Mouse (Mus musculus): ENCODE measurements around the gene Sirt4. TPM values are rescaled to one million over a fixed set of nuclear protein-coding genes. Genes with fewer than 3 reads are reported as not detected.

The Sirt4 gene
- polyA plus RNA-seq, 1 experiment from 2014 or later, result 23.1 TPM

DNA sequence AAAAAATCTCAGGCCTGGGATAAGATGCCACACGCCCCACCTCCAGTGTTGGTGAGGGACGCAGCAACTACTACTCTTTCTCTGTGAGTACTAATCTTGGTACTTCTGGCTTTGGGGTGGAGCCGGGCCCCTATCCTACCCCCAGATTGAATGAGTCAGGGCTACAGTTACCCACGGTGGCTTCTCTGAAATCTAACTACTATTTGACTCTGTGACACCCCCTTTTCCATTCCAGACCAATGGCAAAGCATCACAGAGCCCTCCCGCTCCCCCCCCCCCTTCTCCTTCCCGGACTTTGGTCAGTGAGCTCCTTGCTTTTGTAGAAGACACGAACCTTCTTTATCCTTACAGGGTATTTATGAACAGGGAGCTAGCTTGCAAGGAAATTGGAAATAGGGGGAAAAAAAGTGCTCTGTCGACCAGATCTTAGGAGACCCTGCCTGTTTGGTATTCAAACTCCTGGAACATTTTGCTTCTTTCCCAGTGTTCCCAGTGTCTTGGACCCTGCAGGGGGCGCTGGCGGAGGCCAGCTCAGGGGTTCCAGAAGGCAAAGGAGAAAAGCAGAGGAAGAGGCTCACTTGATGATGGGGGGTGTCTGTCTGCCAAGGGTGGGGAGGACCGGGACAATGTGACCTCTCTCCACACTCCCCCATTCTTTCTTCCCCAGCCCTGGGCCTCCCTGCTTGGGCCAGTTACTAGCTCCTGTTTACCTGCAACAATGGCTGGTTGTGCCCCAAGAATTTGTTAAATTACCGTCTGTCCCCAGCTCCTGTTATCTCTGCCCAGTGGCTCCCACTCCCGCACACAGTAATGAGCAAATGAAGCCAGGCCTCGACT is 53.2 kb downstream of the Sirt4 start:
- 0 out of 2 replicates have a peak, but pooled peaks have one; percentile 1 for ATAC-seq (ENCODE audit: low FRiP score)
- peaks cover 32% of the 10 kb centered on the region for H3K4me1 ChIP-seq (replicated peaks; ENCODE audit: control insufficient read depth, insufficient read depth, low read length)

DNA sequence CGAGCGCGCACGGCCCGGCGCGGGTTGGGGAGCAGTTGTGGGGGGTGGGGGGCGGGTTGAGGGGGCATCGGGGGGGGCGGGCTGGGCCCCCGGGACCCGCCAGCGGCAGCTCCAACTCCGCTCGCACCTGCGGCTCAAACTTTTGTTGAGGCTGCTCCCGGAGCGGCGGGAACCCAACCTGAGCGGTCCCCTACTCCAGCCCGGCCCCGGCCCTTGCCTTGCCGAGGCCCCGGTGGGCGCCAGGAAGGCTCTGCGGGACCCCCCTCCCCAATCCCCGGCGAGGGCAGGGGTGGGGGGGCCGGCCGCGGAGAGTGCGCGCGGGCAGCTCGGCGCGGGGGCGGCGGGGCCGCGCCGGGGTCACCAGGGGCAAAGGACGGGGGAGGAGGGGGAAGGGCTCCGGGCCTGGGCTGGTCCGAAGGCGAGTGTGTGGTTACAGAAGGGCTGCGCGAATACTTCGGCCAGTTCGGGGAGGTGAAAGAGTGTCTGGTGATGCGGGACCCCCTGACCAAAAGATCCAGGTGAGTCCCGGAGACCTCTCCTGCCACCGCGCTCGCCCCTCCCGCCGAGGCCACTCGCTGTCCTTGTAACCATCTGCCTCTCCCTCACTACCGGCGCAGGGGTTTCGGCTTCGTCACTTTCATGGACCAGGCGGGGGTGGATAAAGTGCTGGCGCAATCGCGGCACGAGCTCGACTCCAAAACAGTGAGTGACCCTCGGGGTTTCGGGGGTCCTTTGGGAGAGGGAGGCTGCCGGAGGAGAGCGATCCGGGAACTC is 54.2 kb downstream of the Sirt4 start:
- Histone ChIP-seq H3K9ac (ENCODE audit: low read depth, low read length) (peak overlapping the region; percentile 99), H3K4me2 (replicated peaks; ENCODE audit: low read depth, low read length) (peak overlapping the region; percentile 74), H3K4me3 (ENCODE audit: low read depth, low read length) (peak overlapping the region; percentile 97), H3K27me3 (ENCODE audit: control insufficient read depth, insufficient read depth, low read length) (no peaks in the 10 kb centered on the region), H3K27ac (ENCODE audit: low read depth, low read length) (peak overlapping the region; percentile 100), H3K4me1 (replicated peaks; ENCODE audit: control insufficient read depth, insufficient read depth, low read length) (peaks cover 23% of the 10 kb centered on the region), H3K9me3 (ENCODE audit: control insufficient read depth, low read length) (no peaks in the 10 kb centered on the region), H3K36me3 (ENCODE audit: control insufficient read depth, insufficient read depth, low read length) (no peaks in the 10 kb centered on the region)
- no peak; the same call in 1 of the 2 replicates for ATAC-seq (ENCODE audit: low FRiP score)
- WGBS, result under 1% methylated on average over 37 of the region's 73 CpGs
- no peak for DNase-seq (ENCODE audit: low spot score)

More for the DNA sequence above, 53.2 kb downstream of the Sirt4 start:
- Histone ChIP-seq H3K27me3 (ENCODE audit: control insufficient read depth, insufficient read depth, low read length) (no peaks in the 10 kb centered on the region), H3K9ac (ENCODE audit: low read depth, low read length) (peak overlapping the region; percentile 99), H3K4me3 (ENCODE audit: low read depth, low read length) (peak overlapping the region; percentile 97), H3K4me2 (replicated peaks; ENCODE audit: low read depth, low read length) (peak overlapping the region; percentile 74), H3K9me3 (ENCODE audit: control insufficient read depth, low read length) (no peaks in the 10 kb centered on the region), H3K36me3 (ENCODE audit: control insufficient read depth, insufficient read depth, low read length) (0 out of 2 replicates have a peak, but pooled peaks cover 2% of the 10 kb centered on the region), H3K27ac (ENCODE audit: low read depth, low read length) (peak overlapping the region; percentile 100)
- WGBS, result 4% methylated on average over 14 of the region's 14 CpGs
- peak; percentile 87 for DNase-seq (ENCODE audit: low spot score)

DNA sequence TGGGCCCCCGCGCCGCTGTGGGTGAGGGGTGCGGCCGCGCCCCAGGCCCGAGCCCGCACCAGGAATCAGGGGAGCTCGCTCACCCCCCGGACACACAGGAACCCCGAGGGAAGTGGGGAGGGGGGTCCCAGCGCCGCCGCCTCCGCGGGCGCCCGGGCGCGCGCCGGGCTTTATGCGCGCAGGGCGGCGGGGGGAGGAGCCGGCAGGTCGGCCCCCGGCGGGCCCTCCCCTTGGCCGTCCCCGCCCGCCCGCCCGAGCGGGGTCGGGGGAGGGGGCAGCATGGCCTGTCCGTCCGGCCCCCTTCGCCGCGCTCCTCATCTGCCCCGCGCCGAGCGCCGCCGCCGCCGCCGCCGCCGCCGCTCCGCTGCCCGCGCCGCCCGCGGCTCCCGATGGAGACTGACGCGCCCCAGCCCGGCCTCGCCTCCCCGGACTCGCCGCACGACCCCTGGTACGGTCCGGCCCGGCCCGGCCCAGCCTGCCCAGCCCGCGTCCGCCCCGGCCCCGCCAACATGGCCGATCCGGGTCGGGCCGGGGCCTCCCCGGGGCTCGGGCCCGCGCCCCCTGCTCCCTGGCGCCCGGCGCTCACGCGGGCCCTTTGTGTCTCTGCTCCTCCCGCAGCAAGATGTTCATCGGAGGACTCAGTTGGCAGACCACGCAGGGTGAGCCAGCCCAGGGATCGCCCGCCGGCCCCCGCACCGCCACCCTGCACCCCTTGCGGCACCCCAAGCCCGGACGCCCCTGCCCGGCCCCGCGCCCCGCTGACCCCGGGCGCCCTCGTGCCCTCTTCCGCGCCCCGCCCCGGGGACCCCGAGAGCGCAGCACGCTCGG is 55.0 kb downstream of the Sirt4 start, which contains the start of gene Msi1:
TSS of gene Msi1 (plus strand) at position 241 of the 828 bp plus-strand sequence.
- Histone ChIP-seq H3K9ac (ENCODE audit: low read depth, low read length) (peak within 1 kb of the TSS; percentile 99), H3K4me1 (replicated peaks; ENCODE audit: control insufficient read depth, insufficient read depth, low read length) (peaks cover 16% of the 10 kb centered on the region), H3K27ac (ENCODE audit: low read depth, low read length) (peak within 1 kb of the TSS; percentile 100), H3K4me3 (ENCODE audit: low read depth, low read length) (peak within 1 kb of the TSS; percentile 97), H3K4me2 (replicated peaks; ENCODE audit: low read depth, low read length) (peak within 1 kb of the TSS; percentile 74), H3K27me3 (ENCODE audit: control insufficient read depth, insufficient read depth, low read length) (no peaks in the 10 kb centered on the region), H3K9me3 (ENCODE audit: control insufficient read depth, low read length) (no peaks in the 10 kb centered on the region), H3K36me3 (ENCODE audit: control insufficient read depth, insufficient read depth, low read length) (no peaks in the 10 kb centered on the region)
- ATAC-seq (ENCODE audit: low FRiP score) (peak; percentile 77), DNase-seq (ENCODE audit: low spot score) (peak; percentile 78)
- 0% methylated on average over 26 of the region's 117 CpGs for WGBS

DNA sequence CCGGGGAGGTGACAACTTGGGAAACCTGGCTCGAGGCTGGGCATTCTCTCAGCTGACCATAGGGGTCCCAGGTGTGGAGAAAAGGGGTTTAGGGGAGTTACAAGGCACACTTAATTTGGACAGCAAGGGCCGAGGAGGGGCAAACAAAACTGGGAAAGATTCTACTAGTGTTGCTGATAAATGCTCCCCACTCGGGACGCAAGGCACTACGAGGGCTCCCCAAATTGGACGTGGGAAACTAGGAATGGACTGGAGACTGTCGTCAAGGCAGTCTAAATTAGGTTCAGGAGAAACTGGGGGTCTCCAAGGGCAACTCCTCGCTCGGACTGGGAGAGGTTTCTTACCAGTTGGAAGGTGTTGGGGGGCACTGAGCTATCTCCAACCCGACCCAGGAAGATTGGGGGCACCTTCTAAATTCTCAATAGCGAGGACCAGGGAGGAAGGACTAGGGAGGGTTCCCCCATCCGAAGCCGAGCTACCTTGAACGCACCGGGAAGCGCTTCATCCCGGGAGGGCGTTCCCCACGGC is 55.6 kb downstream of the Sirt4 start:
- no peak for DNase-seq (ENCODE audit: low spot score)
- Histone ChIP-seq H3K9me3 (ENCODE audit: control insufficient read depth, low read length) (no peaks in the 10 kb centered on the region), H3K4me2 (replicated peaks; ENCODE audit: low read depth, low read length) (peak overlapping the region; percentile 74), H3K4me1 (replicated peaks; ENCODE audit: control insufficient read depth, insufficient read depth, low read length) (peaks cover 11% of the 10 kb centered on the region), H3K9ac (ENCODE audit: low read depth, low read length) (peak overlapping the region; percentile 99), H3K36me3 (ENCODE audit: control insufficient read depth, insufficient read depth, low read length) (no peaks in the 10 kb centered on the region), H3K27ac (ENCODE audit: low read depth, low read length) (peak overlapping the region; percentile 100), H3K4me3 (ENCODE audit: low read depth, low read length) (peak overlapping the region; percentile 97), H3K27me3 (ENCODE audit: control insufficient read depth, insufficient read depth, low read length) (no peaks in the 10 kb centered on the region)
- WGBS, result 1% methylated on average over 20 of the region's 20 CpGs
- no peak for ATAC-seq (ENCODE audit: low FRiP score)

Other genes starting within 250 kb of the Sirt4 start
- 104 and 106 TPM in 2 replicates for gene Pop5, start 248.9 kb downstream of the Sirt4 start, polyA plus RNA-seq (2014; fragmentation: Nextera tagmentation; extraction: Ambion mirVana)
- 65.9 and 87.5 TPM in 2 replicates for gene Rnf10, start 211.8 kb downstream of the Sirt4 start, polyA plus RNA-seq (2014; fragmentation: Nextera tagmentation; extraction: Ambion mirVana)
- gene Coq5, start 205.1 kb downstream of the Sirt4 start, polyA plus RNA-seq (2014; fragmentation: Nextera tagmentation; extraction: Ambion mirVana), result 52.6 and 55.5 TPM in 2 replicates
- 1,538 and 1,558 TPM in 2 replicates for gene Dynll1, start 183.7 kb downstream of the Sirt4 start, polyA plus RNA-seq (2014; fragmentation: Nextera tagmentation; extraction: Ambion mirVana)
- gene Srsf9, start 157.5 kb downstream of the Sirt4 start, polyA plus RNA-seq (2014; fragmentation: Nextera tagmentation; extraction: Ambion mirVana), result 305 and 320 TPM in 2 replicates
- 43.0 and 51.2 TPM in 2 replicates for gene Gatc, start 143.5 kb downstream of the Sirt4 start, polyA plus RNA-seq (2014; fragmentation: Nextera tagmentation; extraction: Ambion mirVana)
- gene Triap1, start 143.5 kb downstream of the Sirt4 start, polyA plus RNA-seq (2014; fragmentation: Nextera tagmentation; extraction: Ambion mirVana), result 56.8 and 60.0 TPM in 2 replicates
- 811 and 829 TPM in 2 replicates for gene Cox6a1, start 135.7 kb downstream of the Sirt4 start, polyA plus RNA-seq (2014; fragmentation: Nextera tagmentation; extraction: Ambion mirVana)
- 136 and 141 TPM in 2 replicates for gene Msi1, start 55.1 kb downstream of the Sirt4 start, polyA plus RNA-seq (2014; fragmentation: Nextera tagmentation; extraction: Ambion mirVana)
- gene Pla2g1b, start 18.5 kb downstream of the Sirt4 start, polyA plus RNA-seq (2014; fragmentation: Nextera tagmentation; extraction: Ambion mirVana), result 0.56 and 1.1 TPM in 2 replicates
- gene Pxn, start 22.0 kb upstream of the Sirt4 start, polyA plus RNA-seq (2014; fragmentation: Nextera tagmentation; extraction: Ambion mirVana), result 9.0 and 10.1 TPM in 2 replicates
- 1,244 and 1,247 TPM in 2 replicates for gene Rplp0, start 74.7 kb upstream of the Sirt4 start, polyA plus RNA-seq (2014; fragmentation: Nextera tagmentation; extraction: Ambion mirVana)
- 31.8 and 39.4 TPM in 2 replicates for gene Gcn1l1, start 80.5 kb upstream of the Sirt4 start, polyA plus RNA-seq (2014; fragmentation: Nextera tagmentation; extraction: Ambion mirVana)
- gene Rab35, start 147.2 kb upstream of the Sirt4 start, polyA plus RNA-seq (2014; fragmentation: Nextera tagmentation; extraction: Ambion mirVana), result 18.3 and 18.8 TPM in 2 replicates
- 12.0 and 15.8 TPM in 2 replicates for gene Bicdl1, start 246.9 kb upstream of the Sirt4 start, polyA plus RNA-seq (2014; fragmentation: Nextera tagmentation; extraction: Ambion mirVana)

Data from hindbrain, embryonic 11.5 days (tissue).